Mouse (Mus musculus): ENCODE results near the gene Bst1.

- no peak for TF ChIP-seq GATA1 (IDR thresholded peaks at IDR 0.05; ENCODE audit: borderline replicate concordance, low read length)
- TF ChIP-seq FLI1 (IDR thresholded peaks at IDR 0.05; ENCODE audit: low read length) = no peak
Observed at GRCm38 (mm10) chr5:43807744-43808696, 10.7 kb upstream of the Bst1 start.
